Mouse (Mus musculus) stomach, embryonic 14.5 days (tissue): ENCODE data around the gene Tmprss11a. TPM values are rescaled to one million over a fixed set of nuclear protein-coding genes. Genes with fewer than 3 reads are reported as not detected.

Experiments used
- polyA plus RNA-seq: library from polyadenylated mRNA; unstranded; fragments of >200 nt; fragmentation: Nextera tagmentation; extraction: Ambion mirVana; gene quantifications from 2 replicates; pipeline ENCODE4 v1.2.1, GENCODE M21; 2014

Gene Tmprss11a
- polyA plus RNA-seq, 1 experiment from 2014 or later, result 1.1 TPM

Other genes with a start within 250 kb of the Tmprss11a start
- gene Tmprss11c, start 179.7 kb downstream of the Tmprss11a start, polyA plus RNA-seq, result not detected in 2 replicates
- gene Tmprss11d, start 95.6 kb downstream of the Tmprss11a start, polyA plus RNA-seq, result 1.3 TPM in 2 replicates
- gene Tmprss11g, start 49.6 kb upstream of the Tmprss11a start, polyA plus RNA-seq, result 0.26 and 0.64 TPM in 2 replicates
- gene Tmprss11f, start 163.4 kb upstream of the Tmprss11a start, polyA plus RNA-seq, result 0.06 TPM in 1 of 2 replicates, not detected in the other
- 0.59 and 1.1 TPM in 2 replicates for gene Tmprss11b, start 207.4 kb upstream of the Tmprss11a start, polyA plus RNA-seq